Mouse (Mus musculus) C2C12 (cell line): ENCODE data around the gene Trim27. TPM values are rescaled to one million over a fixed set of nuclear protein-coding genes. Genes with fewer than 3 reads are reported as not detected.

Source experiments
- H3K27me3 ChIP-seq: one replicate; pipeline ENCODE4 v1.6.1; 2011; ENCODE audit not compliant: control insufficient read depth, insufficient read depth, insufficient read length
- H3K36me3 ChIP-seq: one replicate; pipeline ENCODE4 v1.6.1; 2011; ENCODE audit not compliant: control insufficient read depth, insufficient read depth
- H3K4me3 ChIP-seq: one replicate; pipeline ENCODE4 v1.5.1; 2011; ENCODE audit warnings: mild to moderate bottlenecking, control low read depth; ENCODE audit not compliant: poor library complexity, insufficient read depth, severe bottlenecking
- H3K79me2 ChIP-seq: one replicate; pipeline ENCODE4 v1.6.1; 2011; ENCODE audit not compliant: control insufficient read depth, insufficient read depth
- H3K79me3 ChIP-seq: one replicate; pipeline ENCODE4 v1.6.1; 2011; ENCODE audit warnings: low read depth, control low read depth
- H3ac ChIP-seq: one replicate; pipeline ENCODE3; 2011; ENCODE audit warnings: low read depth; ENCODE audit not compliant: control insufficient read depth, insufficient read length
- CEBPB ChIP-seq: IDR thresholded peaks from one replicate; pipeline ENCODE4 v1.6.1; 2011; ENCODE audit warnings: low read depth, mild to moderate bottlenecking, control low read depth, moderate library complexity
- CTCF ChIP-seq: IDR thresholded peaks from one replicate; pipeline ENCODE4 v1.5.1; 2011; ENCODE audit not compliant: control insufficient read depth, insufficient read depth, insufficient read length
- FOSL1 ChIP-seq: IDR thresholded peaks from one replicate; pipeline ENCODE4 v1.8.0; 2011; ENCODE audit warnings: mild to moderate bottlenecking, low read length; ENCODE audit not compliant: poor library complexity, insufficient read depth, severe bottlenecking
- MAX ChIP-seq: IDR thresholded peaks from one replicate; pipeline ENCODE4 v1.6.1; 2011; ENCODE audit warnings: mild to moderate bottlenecking, control low read depth
- MYOD1 ChIP-seq: IDR thresholded peaks from one replicate; pipeline ENCODE4 v1.6.1; 2011; ENCODE audit warnings: low read depth; ENCODE audit not compliant: control insufficient read depth, insufficient read length
- MYOG ChIP-seq: IDR thresholded peaks from one replicate; pipeline ENCODE4 v1.6.1; 2011; ENCODE audit not compliant: control insufficient read depth, insufficient read length; ENCODE audit errors: extremely low read depth
- USF1 ChIP-seq: IDR thresholded peaks from one replicate; pipeline ENCODE4 v1.6.1; 2011; ENCODE audit warnings: low read depth, mild to moderate bottlenecking, control low read depth, moderate library complexity
- polyA plus RNA-seq: library from polyadenylated mRNA; unstranded; fragments of >200 nt; fragmentation: generic; extraction: Trizol; gene quantifications from one replicate; pipeline ENCODE4 v1.2.1, GENCODE M21; 2012; ENCODE audit warnings: missing spikeins

The Trim27 gene
- polyA plus RNA-seq, 1 experiment: 105 TPM

GRCm38 (mm10) chr13:21233732-21234705, 54.8 kb downstream of the Trim27 start:
- H3K36me3 ChIP-seq: no peaks in the 10 kb centered on the region
- H3K27me3 ChIP-seq: no peaks in the 10 kb centered on the region
- peak overlapping the region; percentile 45 for H3ac ChIP-seq
- H3K79me2 ChIP-seq: no peaks in the 10 kb centered on the region
- TF ChIP-seq CEBPB: no peak
- no peak for TF ChIP-seq MAX
- TF ChIP-seq CTCF: peak; percentile 20
- no peak for TF ChIP-seq MYOD1
- no peak for TF ChIP-seq FOSL1
- no peak for TF ChIP-seq MYOG
- peak; percentile 68 for TF ChIP-seq USF1
- no peaks in the 10 kb centered on the region for H3K79me3 ChIP-seq
- peak overlapping the region; percentile 33 for H3K4me3 ChIP-seq

- TF ChIP-seq CTCF: no peak
- TF ChIP-seq MYOG: no peak
- TF ChIP-seq MAX: no peak
- no peak for TF ChIP-seq USF1
- no peak for TF ChIP-seq CEBPB
- no peak for TF ChIP-seq MYOD1
- TF ChIP-seq FOSL1: no peak
- Histone ChIP-seq H3K27me3 (no peaks in the 10 kb centered on the region), H3ac (no peak overlapping the region), H3K79me3 (no peaks in the 10 kb centered on the region), H3K4me3 (no peak overlapping the region), H3K79me2 (no peaks in the 10 kb centered on the region), H3K36me3 (no peaks in the 10 kb centered on the region)
These were observed 57.5 kb downstream of the Trim27 start for GRCm38 (mm10) chr13:21236714-21237113.

- Histone ChIP-seq H3ac (no peak overlapping the region), H3K79me3 (no peaks in the 10 kb centered on the region), H3K79me2 (no peaks in the 10 kb centered on the region), H3K27me3 (no peaks in the 10 kb centered on the region), H3K36me3 (no peaks in the 10 kb centered on the region), H3K4me3 (no peak overlapping the region)
- TF ChIP-seq MYOD1 (no peak), CTCF (no peak), MAX (no peak), CEBPB (no peak), MYOG (no peak), USF1 (no peak)
These were observed 57.9 kb downstream of the Trim27 start for GRCm38 (mm10) chr13:21237161-21237560.

- H3K79me2 ChIP-seq: no peaks in the 10 kb centered on the region
- H3K36me3 ChIP-seq: no peaks in the 10 kb centered on the region
- TF ChIP-seq CTCF (no peak), MYOD1 (no peak), CEBPB (no peak), MYOG (no peak), USF1 (no peak), FOSL1 (no peak), MAX (no peak)
- H3ac ChIP-seq: no peak overlapping the region
- no peaks in the 10 kb centered on the region for H3K27me3 ChIP-seq
- no peaks in the 10 kb centered on the region for H3K79me3 ChIP-seq
- H3K4me3 ChIP-seq: no peak overlapping the region
These were observed 61.5 kb downstream of the Trim27 start for GRCm38 (mm10) chr13:21240788-21241187.

DNA sequence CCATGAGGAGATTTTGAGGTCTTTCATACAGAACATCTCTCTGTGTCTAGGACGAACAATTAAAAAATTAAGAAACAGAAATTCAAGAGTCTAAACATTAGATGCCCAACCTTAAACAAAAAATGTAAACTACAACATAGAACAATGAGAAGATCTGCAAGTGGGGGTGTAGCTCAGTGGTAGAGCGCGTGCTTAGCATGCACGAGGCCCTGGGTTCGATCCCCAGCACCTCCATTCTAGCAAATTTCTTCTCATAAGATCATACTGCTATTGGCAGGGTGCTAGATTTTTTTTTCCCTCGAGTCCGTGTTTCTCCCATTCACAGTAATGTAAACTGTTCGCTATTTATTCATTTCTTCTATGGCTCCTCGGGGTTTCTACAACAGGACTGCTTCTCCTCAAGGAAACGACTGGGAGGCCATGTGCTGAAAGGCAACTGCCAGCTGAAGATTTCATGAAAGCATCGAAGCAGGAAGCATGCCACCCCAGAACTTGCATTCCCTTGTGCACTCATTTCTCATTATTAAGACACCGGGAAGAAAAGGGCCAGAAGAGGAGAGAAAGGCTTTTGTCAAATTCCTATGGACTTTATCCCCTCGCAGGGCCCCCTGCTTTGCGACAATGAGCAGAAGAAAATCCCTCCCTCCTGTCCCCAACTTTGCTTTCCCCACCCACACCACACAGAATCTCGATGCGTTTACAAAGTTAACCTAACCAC, 63.3 kb downstream of the Trim27 start:
- no peaks in the 10 kb centered on the region for H3K36me3 ChIP-seq
- H3ac ChIP-seq: no peak overlapping the region
- no peaks in the 10 kb centered on the region for H3K79me3 ChIP-seq
- no peaks in the 10 kb centered on the region for H3K79me2 ChIP-seq
- no peaks in the 10 kb centered on the region for H3K27me3 ChIP-seq
- TF ChIP-seq MYOG (no peak), MYOD1 (no peak), CEBPB (no peak), USF1 (no peak), CTCF (no peak), FOSL1 (no peak), MAX (no peak)
- H3K4me3 ChIP-seq: no peak overlapping the region
